Mouse (Mus musculus) leukemia stem cell, adult 10-12 weeks (primary cell): ENCODE results near the gene Map7d2. TPM values are rescaled to one million over a fixed set of nuclear protein-coding genes. Genes with fewer than 3 reads are reported as not detected.

ENCODE experiments used
- polyA plus RNA-seq: library from polyadenylated mRNA; stranded (reverse); fragments of >175 nt; gene quantifications from 2 replicates; pipeline ENCODE4 v1.2.3, GENCODE M21; 2012; ENCODE audit warnings: low replicate concordance

The Map7d2 gene
- not detected in 2 replicates for polyA plus RNA-seq

DNA sequence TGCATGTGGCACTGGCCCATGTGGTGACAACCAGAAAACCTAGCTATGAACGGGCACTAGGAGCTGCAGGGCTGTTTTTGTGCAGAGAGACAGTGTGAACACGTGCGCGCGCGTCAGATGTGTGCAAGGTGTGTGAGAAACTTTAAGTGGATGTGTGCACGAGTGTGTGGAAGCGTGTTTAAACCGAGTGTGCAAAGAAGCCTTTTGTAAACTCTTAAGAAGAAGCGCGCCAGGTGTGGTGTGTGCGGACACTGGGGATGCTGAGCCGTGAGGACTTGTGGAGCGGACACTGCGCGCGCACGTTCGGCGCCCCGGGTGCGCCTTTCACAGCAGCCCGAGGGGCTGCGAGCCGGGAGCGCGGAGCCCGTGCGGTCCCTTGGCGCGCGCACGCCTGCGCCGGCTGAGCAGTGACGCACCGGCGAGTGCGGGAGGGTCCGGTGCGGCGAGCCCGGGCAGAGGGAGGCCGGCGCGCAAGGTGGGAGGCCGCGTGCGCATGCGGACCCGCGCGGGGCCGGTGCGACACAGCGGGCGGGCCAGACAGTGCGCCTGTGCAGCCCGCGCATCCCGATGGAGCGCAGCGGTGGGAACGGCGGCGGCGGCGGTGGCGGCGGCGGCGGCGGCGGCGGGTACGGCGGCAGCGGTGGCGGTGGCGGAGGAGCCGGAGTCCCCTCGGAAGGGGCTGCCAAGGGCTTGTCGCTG lies at the start of gene Map7d2:
Map7d2 (plus strand) TSS at position 443 of the 699 bp plus-strand sequence.

DNA sequence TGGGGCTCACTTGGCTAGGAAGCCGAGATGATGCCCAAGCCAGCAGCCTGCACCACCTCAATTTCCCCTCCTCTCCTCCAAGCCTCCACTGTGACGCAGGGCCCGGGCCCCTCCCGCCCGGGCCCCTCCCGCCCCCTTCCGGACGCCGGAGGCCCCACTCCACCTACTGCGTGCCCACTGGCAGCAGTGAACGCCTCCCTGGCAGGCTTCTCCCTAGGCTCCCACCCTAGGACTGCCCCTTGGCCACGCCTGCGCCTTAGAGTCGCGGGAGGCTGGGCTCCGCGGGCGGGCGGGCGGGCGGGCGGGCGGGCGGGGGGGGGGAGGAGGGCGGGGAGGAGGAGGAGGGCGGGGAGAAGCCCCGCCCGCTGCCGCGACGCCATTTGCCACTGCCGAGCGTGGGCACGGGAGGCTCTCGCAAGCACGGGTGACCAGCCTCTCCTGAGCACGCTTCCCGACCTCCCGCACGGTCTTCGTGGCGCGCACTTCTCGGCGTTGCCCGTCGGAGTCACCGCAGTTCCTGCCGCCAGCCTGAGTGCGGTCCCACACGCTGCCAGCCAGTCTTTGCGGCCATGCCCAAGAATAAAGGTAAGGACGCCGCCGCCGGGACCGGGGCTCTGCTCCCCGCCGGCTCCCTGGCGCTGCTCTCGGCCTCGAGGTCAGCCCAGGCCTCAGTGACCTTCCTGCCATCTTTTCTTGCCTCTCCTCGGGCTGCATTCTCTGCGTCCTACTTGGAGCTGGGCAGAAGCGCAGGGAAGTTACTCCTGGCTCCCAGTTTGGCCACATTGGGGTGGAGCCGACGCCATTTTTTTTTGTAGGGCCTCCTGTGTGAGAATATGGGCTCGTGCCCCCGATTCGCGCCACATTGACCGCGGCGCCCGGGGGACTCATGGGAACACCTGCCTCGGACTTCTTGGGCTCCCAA lies 42.3 kb upstream of the Map7d2 start, which contains the start of gene Eif1ax:
Eif1ax (plus strand) TSS at position 348 of the 922 bp plus-strand sequence.

DNA sequence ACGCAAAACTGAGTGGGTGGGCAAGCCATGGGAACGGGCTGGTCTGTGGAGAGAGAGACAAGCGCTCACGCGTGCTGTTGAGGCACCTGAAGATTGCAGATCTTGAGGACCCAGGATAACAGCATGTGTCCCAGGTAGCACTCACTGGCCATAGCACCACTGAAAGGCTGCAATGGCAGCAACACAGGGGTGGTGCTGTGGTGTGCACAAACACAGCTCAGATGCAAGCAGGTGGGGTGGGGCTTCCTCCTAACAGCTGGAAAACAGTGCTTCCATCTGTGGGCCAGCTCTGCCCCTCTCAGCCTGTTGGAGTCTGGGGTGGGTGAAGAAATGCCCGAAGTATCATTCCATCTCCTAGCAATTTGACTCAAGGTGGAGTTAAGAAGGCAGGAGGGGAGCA lies 112.0 kb downstream of the Map7d2 start, which contains the start of gene Bclaf3:
Bclaf3 (plus strand) TSS at position 301 of the 400 bp plus-strand sequence.

Other genes starting within 250 kb of the Map7d2 start
- 2.1 and 6.3 TPM in 2 replicates for gene Rps6ka3, start 204.3 kb upstream of the Map7d2 start, polyA plus RNA-seq
- gene Eif1ax, start 42.4 kb upstream of the Map7d2 start, polyA plus RNA-seq = 307 and 613 TPM in 2 replicates
- 0.67 and 1.1 TPM in 2 replicates for gene Bclaf3, start 112.1 kb downstream of the Map7d2 start, polyA plus RNA-seq
- 5.4 and 9.7 TPM in 2 replicates for gene Sh3kbp1, start 212.7 kb downstream of the Map7d2 start, polyA plus RNA-seq